Mouse (Mus musculus): Measurements from ENCODE around the gene Adam6b.
"Not testable (repeated sequence)": the region's sequence is repeated elsewhere in the genome, so short reads cannot be mapped to it uniquely, and the experiment has no call there.

Adam6b gene

DNA sequence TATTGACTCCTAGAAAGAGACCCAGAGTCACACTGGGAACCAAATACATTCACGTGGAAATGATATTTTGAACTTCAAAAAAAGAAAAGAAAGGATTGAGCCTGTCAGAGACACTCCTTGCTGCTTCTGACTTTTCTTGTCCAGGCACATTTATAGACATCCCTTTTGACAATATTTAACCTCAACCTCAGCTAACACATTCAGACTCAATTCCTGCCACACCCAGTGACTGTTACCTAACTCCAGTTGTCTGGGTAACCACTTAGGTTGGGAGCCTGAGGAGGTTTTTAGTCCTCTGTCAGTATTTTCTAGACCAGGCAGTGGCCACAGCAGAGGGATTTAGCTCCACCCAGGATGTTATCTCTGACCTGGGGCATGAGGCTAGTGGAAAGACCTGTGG, at the start of gene Adam6b:
Adam6b (plus strand) TSS at position 301 of the 400 bp plus-strand sequence.
- DNase-seq (ENCODE audit: low spot score in 2 of 2) = not testable (repeated sequence)

DNA sequence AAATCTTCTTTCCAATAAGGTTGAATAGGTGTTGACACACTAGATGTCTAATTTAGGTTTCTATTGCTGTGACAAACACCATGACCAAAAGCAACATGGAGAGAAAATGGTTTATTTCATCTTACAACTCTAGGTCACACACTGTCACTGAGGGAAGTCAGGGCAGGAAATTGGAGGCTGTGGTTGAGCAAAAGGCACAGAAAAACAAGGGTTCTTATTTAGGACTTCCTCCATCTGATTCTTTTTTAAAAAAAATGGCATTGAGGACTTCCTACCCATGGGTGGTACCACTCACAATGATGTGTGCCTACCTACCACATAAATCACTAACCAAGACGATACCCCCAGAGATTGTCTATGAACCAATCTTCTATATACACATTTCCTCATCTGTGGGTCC, 43.2 kb upstream of the Adam6b start:
- DNase-seq (ENCODE audit: low spot score in 2 of 2) = no peak

DNA sequence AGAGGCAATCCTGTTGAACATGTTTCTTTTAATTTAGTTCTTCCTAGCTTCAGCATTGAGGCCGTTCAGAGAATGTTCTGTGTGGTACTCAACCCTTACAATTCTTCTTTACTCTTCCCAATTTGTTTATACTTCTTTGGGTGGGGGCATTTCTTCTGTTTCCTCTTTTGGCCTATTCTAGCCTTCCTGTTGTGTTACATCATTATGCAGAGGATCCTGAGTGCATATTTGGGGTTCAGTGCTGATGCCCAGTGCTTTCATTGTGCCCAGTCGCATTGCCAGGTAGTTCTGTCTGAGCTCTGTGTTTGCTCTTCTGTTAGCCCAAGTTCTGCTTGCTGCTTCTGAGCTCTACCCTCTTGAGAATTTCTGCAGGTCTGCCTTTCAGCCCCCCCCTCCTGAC, 13.1 kb upstream of the Adam6b start:
- DNase-seq (ENCODE audit: low spot score in 2 of 2) = no peak

DNA sequence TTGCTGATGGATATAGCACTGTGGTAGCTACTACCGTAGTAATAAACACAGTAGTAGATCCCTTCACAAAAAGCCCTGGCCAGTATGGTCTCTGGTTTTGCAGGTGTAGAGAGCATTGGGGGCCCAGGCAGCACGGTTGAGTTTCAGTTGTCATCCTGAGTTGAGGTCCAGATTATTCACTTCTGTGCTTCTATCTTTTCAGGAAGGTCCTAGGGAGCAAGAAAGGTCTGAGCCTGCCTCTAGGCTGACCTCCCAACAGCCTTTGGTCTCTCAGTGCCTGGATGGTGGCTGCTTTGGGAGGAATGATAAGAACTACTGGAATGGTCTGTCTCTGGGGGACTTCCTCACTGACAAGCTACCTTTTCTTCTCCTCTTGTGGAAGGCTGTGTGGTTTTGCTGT, 7.2 kb upstream of the Adam6b start:
- DNase-seq (ENCODE audit: low spot score in 2 of 2) = no peak

DNA sequence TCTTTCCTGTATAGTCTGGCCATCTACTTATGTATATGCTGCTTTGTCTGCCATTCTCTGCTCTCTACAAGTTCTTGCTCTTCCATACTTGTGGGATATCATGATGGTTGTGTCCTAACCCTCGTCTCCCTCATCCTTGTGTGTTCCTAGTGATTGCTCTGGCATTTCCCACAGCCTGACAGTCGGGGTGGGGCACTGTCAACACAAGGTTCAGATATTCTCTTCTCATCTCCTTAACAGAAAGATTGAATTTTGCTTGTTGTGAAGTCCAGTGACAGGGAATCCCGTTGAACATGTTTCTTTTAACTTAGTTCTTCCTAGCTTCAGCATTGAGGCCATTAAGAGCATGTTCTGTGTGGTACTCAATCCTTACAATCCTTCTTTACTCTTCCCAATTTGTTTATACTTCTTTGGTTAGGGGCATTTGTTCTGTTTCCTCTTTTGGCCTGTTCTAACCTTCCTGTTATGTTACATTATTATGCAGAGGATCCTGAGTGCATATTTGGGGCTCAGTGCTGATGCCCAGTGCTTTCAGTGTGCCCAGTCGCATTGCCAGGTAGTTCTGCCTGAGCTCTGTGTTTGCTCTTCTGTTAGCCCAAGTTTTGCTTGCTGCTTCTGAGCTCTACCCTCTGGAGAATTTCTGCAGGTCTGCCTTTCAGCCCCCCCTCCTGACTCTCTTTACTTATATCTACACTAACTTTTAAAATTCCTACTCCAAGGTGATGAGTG, 6.5 kb upstream of the Adam6b start:
- no peak for DNase-seq (ENCODE audit: low spot score in 2 of 2)

DNA sequence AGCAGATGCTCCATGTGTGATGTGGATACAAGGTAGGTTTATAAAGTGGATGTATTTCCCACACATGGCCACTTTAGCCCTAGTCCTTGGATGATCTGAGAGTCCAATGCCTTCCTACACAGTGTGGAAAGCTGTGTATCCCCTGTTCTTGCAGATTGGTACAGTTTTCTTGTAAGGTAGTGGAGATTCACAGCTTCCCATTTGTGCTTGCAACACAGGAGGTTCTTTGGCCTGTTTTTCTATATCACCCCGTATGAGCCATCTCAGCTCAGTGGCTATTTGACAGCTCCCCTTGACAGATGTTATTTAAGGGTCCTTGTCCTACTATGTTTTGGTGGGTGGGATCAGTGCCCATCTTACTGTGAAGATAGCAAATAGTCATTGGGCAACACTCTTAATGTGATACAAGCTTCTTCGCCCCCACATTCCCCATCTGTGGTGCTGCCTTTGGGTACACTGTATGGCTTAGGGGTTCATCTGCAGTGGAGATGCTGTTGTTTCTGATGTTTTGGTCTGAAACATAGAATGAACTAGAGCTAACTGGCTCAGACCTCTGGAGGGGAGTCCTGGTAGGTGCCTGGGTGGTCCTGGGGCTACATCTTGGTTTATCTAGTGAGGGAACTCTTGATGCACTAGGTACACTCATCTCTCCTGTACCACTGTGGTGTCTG, 5.7 kb upstream of the Adam6b start:
- no peak for DNase-seq (ENCODE audit: low spot score in 2 of 2)

DNA sequence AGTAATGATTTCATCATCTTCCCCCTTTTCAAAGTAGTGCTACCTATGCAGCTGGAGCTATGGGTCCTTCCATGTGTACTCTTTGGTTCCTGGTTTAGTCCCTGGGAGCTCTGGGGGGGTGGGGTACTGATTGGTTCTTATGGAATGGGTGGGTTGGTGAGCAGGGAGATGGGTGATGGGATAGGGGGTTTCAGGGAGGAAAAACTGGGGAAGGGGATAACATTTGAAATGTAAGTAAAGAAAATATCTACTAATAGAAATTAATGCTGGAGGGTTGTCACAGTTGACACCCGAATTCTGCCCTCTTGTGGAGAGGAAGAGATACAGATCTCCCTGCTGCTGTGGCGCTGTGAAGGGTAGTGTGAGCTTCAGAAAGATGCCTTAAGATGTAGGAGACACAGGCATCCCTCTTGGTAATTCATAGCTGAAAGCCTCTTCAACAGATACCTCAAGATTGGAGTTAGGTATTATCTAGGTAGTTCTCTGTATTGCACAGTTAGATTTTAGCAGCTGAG, 4.3 kb upstream of the Adam6b start:
- DNase-seq (ENCODE audit: low spot score in 2 of 2) = no peak

DNA sequence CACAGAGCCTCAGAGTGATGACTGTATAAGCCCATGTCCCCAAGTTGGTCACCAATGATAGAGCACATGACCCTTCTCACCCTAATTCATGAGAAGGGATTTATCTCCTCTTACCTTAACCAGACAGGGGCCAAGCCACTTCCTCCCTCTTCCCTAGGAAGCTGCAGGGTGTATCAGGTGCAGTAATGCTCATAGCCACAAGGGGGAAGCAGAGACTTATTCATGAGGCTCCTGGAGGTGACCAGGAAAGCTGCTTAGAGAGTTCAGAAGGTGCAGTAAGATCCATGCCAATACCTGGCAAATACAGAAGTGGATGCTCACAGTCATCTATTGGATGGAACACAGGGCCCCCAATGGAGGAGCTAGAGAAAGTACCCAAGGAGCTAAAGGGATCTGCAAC, 1.6 kb upstream of the Adam6b start:
- DNase-seq (ENCODE audit: low spot score in 2 of 2) = peak; percentile 32 to 55

DNA sequence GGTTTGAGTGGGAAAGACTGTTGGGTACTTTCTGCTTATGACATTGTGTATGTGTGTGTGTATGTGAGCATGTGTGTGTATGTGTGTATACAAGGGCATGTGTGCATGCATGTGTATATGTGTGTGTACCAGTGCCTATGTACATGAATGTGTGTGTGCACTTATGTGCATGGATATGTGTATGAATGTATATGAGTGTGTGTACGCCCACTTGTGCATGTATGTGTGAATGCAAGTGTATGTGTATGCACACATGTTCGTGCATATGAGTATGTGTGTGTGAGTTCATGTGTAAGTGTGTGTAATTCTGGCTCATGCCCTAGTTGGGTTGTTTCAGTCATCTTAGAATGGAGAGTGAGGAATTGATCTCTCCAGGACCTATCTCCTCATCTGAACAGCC, 36.6 kb downstream of the Adam6b start:
- DNase-seq (ENCODE audit: low spot score in 2 of 2) = no peak

Measured in cerebellum, postnatal 4 days (tissue).